Mouse (Mus musculus) ES-E14 (cell line): ENCODE data around the gene Mecp2. TPM values are rescaled to one million over a fixed set of nuclear protein-coding genes. Genes with fewer than 3 reads are reported as not detected.

Source experiments
- DNase-seq: peaks from one replicate; pipeline ENCODE4 v3.0.0-alpha.2; 2013; ENCODE audit warnings: low read depth, low spot score
- H3K27ac ChIP-seq: 2 replicates; pipeline ENCODE4 v1.5.1; 2012; ENCODE audit warnings: low read depth, mild to moderate bottlenecking, low read length, moderate library complexity, mixed read lengths; ENCODE audit not compliant: poor library complexity, insufficient read depth, severe bottlenecking
- H3K36me3 ChIP-seq: 2 replicates; pipeline ENCODE4 v1.6.1; 2012; ENCODE audit warnings: mild to moderate bottlenecking, low read length, moderate library complexity, mixed read lengths; ENCODE audit not compliant: control insufficient read depth, poor library complexity, insufficient read depth, severe bottlenecking
- H3K4me1 ChIP-seq, 2 experiments: fragments of 150-350 bp in 1 of 2; sonication (generic) in 1 of 2; 2 replicates each; pipeline ENCODE4 v1.6.1; 2012; ENCODE audit warnings: low read length in 2 of 2, mild to moderate bottlenecking in 1 of 2, mixed read lengths in 1 of 2; ENCODE audit not compliant: control insufficient read depth in 2 of 2, insufficient read depth in 2 of 2, poor library complexity in 1 of 2
- H3K4me3 ChIP-seq, 2 experiments: fragments of 150-350 bp in 1 of 2; sonication (generic) in 1 of 2; 2 replicates each; pipeline ENCODE4 v1.5.1; 2012; ENCODE audit warnings: low read length in 2 of 2, low read depth in 1 of 2, mild to moderate bottlenecking in 1 of 2, mixed read lengths in 1 of 2; ENCODE audit not compliant: insufficient read depth in 1 of 2, poor library complexity in 1 of 2, severe bottlenecking in 1 of 2
- H3K9ac ChIP-seq: 2 replicates; pipeline ENCODE4 v1.6.1; 2012; ENCODE audit warnings: low read depth, mild to moderate bottlenecking, low read length, mixed read lengths; ENCODE audit not compliant: poor library complexity, insufficient read depth, severe bottlenecking
- H3K9me3 ChIP-seq: fragments of 150-350 bp; sonication (generic); 2 replicates; pipeline ENCODE4 v1.6.1; 2012; ENCODE audit warnings: low read depth, mild to moderate bottlenecking, low read length; ENCODE audit not compliant: control insufficient read depth, insufficient read depth
- CHD2 ChIP-seq: IDR thresholded peaks from 2 replicates; pipeline ENCODE4 v1.6.1; 2014; ENCODE audit warnings: mild to moderate bottlenecking, low read depth, low read length, inconsistent platforms
- HCFC1 ChIP-seq: IDR thresholded peaks from 2 replicates; pipeline ENCODE4 v1.6.1; 2012; ENCODE audit warnings: low read length, inconsistent platforms, borderline replicate concordance; ENCODE audit not compliant: insufficient read depth
- MAFK ChIP-seq: IDR thresholded peaks from 2 replicates; pipeline ENCODE4 v1.6.1; 2014; ENCODE audit warnings: mild to moderate bottlenecking, low read depth, low read length, inconsistent platforms; ENCODE audit not compliant: insufficient read depth
- ZC3H11A ChIP-seq: IDR thresholded peaks from 2 replicates; pipeline ENCODE4 v1.6.1; 2012; ENCODE audit warnings: low read depth, mild to moderate bottlenecking, inconsistent platforms, low read length, borderline replicate concordance
- ZNF384 ChIP-seq: IDR thresholded peaks from 2 replicates; pipeline ENCODE4 v1.6.1; 2012; ENCODE audit warnings: low read depth, low read length, inconsistent platforms
- in situ Hi-C, 2 experiments: fragments of 600-800 bp; cut with MboI; formaldehyde crosslinking; loops; one replicate each; pipeline ENCODE4 v1.15.1; 2025; ENCODE audit warnings: low sequenced_read_pairs in 2 of 2, inconsistent platforms in 1 of 2; ENCODE audit not compliant: unreplicated experiment in 2 of 2
- total RNA-seq: library from RNA; depleted of rRNA; stranded (reverse); fragments of 300-350 nt; gene quantifications from 2 replicates; pipeline ENCODE4 v1.2.3, GENCODE M21; 2012

Gene Mecp2
- total RNA-seq, 1 experiment = 9.6 TPM

DNA sequence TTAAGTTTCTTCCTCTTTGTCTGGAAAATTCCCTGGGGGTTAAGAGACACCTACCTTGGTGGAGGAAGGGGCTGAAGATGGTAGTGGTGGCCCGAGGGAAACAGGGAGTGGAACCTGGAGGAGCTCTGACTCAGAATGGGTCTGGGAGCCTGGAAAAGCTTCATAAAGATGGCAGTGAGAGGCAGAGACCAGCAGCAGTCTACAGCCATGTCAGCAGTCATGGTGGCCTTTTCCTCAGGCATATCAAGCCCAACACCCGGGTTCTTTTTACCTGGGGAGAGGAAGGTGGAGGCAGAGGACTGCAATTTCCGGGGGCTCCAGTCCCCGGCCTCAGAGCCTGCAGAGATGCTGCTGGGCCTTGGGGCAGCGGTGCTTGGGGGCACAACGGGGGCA, 112.4 kb downstream of the Mecp2 start:
- Histone ChIP-seq H3K36me3 (peaks cover 10% of the 10 kb centered on the region), H3K9me3 (no peaks in the 10 kb centered on the region), H3K27ac (no peak overlapping the region), H3K4me3 (peak overlapping the region; percentile 71 to 89; a peak in 3 of 4 replicates), H3K4me1 (peaks cover 0 to 2% of the 10 kb centered on the region in 2 experiments; a peak in 2 of 4 replicates), H3K9ac (peak overlapping the region; percentile 84; the same call in 1 of the 2 replicates)
- no peak for DNase-seq
- in situ Hi-C loops = no loop called here
- TF ChIP-seq MAFK = no peak
- TF ChIP-seq HCFC1 = no peak
- TF ChIP-seq CHD2 = no peak
- no peak for TF ChIP-seq ZNF384
- TF ChIP-seq ZC3H11A = no peak

DNA sequence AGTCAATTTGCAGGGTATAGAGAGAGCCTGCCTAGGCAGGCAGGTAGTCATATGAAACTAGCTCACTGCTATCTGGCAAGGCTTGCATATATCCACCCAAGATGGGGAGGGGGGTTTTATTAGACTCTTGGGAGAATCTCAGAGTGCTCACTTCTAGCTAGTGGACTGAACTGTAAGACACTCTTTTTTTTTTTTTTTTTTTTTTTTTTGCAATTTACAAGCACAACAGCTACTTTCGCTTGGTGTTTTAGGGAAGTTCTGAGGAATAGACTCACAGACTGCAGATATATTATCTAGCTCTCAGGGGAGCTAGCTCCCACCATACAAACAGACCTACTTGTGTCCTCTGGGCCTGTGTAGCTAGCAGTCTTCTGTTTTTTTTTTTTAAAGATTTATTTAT, 120.6 kb downstream of the Mecp2 start:
- no peak for TF ChIP-seq MAFK
- no peak for TF ChIP-seq HCFC1
- TF ChIP-seq ZNF384 = no peak
- no peak for TF ChIP-seq CHD2
- no peak for TF ChIP-seq ZC3H11A
- Histone ChIP-seq H3K36me3 (peaks cover 12% of the 10 kb centered on the region), H3K4me1 (no peaks in the 10 kb centered on the region), H3K4me3 (no peak overlapping the region), H3K9ac (no peak overlapping the region), H3K27ac (no peak overlapping the region), H3K9me3 (no peaks in the 10 kb centered on the region)
- DNase-seq = no peak
- in situ Hi-C loops = no loop called here

DNA sequence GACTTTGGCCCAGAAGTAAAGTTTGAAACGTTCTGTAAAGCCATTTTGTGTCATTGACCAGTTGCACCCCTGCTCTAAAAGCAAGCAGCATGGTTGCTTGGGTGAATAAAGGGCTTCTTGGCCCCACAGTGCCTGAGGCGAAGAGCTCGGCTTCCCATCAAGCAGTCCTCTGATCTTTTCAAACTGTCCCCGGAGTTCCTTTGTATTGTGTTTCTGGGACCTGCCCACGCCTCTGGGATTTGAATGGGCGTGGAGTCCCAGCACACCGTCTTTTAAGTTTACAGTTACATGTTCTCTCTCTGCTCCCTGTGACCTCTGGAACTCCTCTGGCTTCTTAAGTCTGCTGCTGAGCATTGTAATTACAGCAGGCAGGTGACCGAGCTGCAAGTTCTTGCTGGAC, 127.1 kb downstream of the Mecp2 start:
- H3K9me3 ChIP-seq = no peaks in the 10 kb centered on the region
- H3K27ac ChIP-seq = peak overlapping the region; percentile 84; the same call in 1 of the 2 replicates
- H3K9ac ChIP-seq = no peak overlapping the region; the same call in 1 of the 2 replicates
- H3K4me3 ChIP-seq = no peak overlapping the region
- H3K36me3 ChIP-seq = no peaks in the 10 kb centered on the region
- H3K4me1 ChIP-seq = peaks cover 3 to 5% of the 10 kb centered on the region in 2 experiments; a peak in 1 of 4 replicates
- DNase-seq = peak; percentile 76
- TF ChIP-seq HCFC1 (no peak), ZC3H11A (no peak), MAFK (no peak), CHD2 (no peak), ZNF384 (no peak)
- in situ Hi-C loops = no loop called here

DNA sequence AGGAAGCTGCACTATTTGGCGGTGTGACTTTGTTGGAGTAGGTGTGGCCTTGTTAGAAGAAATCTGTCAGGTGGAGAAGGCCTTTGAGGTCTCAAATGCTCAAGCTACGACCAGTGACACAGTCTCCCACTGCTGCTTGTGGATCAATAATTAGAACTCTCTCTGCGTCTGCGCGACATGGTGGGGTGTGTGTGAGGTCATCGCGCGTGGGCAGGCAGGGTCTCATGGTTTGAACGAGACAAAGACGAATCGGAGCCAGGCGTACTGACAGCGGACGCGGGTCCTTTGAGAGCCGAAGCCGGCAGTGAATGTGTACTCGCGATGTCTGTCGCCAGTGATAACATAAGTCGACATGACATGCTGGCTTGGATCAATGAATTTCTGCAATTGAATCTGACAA, 128.8 kb downstream of the Mecp2 start:
- Histone ChIP-seq H3K4me1 (peaks cover 3 to 5% of the 10 kb centered on the region in 2 experiments; a peak in 1 of 4 replicates), H3K4me3 (no peak overlapping the region), H3K36me3 (no peaks in the 10 kb centered on the region), H3K9me3 (no peaks in the 10 kb centered on the region), H3K27ac (no peak overlapping the region), H3K9ac (no peak overlapping the region)
- DNase-seq = no peak
- in situ Hi-C loops = no loop called here
- TF ChIP-seq ZC3H11A (no peak), CHD2 (no peak), HCFC1 (no peak)

DNA sequence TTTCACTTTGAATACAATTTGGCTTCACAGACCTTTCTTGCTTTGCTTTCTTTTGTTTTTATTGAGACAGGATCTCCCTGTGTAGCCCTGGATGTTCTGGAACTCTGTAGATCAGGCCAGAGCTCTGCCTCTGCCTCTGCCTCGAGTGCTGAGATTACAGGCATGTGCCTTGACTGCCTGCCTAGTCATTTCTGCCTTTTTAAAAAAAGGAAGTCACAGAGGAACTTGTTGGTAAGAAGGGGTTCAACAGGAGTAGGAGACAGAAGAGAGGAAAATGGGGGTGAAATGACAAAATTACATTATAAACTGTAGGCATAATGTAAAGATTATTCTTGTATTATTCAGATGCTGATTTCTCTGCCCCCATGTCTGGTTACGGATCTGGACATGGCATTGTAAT, 131.5 kb downstream of the Mecp2 start:
- Histone ChIP-seq H3K4me1 (peaks cover 3 to 5% of the 10 kb centered on the region in 2 experiments; a peak in 1 of 4 replicates), H3K36me3 (no peaks in the 10 kb centered on the region), H3K9me3 (no peaks in the 10 kb centered on the region), H3K9ac (no peak overlapping the region), H3K4me3 (no peak overlapping the region), H3K27ac (no peak overlapping the region)
- DNase-seq = no peak
- TF ChIP-seq MAFK (no peak), HCFC1 (no peak), CHD2 (no peak), ZC3H11A (no peak), ZNF384 (no peak)
- in situ Hi-C loops = no loop called here
